Mouse (Mus musculus) heart, adult 8-10 months (tissue): ENCODE data around the gene Slc31a1. TPM values are rescaled to one million over a fixed set of nuclear protein-coding genes. Genes with fewer than 3 reads are reported as not detected.

Experiments used
- total RNA-seq, 4 experiments: library from RNA; stranded (reverse); gene quantifications; 2 replicates each; pipeline ENCODE4 v1.2.4; 2022

Gene Slc31a1
- total RNA-seq, 4 experiments from 2014 or later = 14.2 to 18.2 (median 15.2) TPM

Other genes starting within 250 kb of the Slc31a1 start
- not detected for gene Mup21, start 209.9 kb upstream of the Slc31a1 start, total RNA-seq
- 1 to 10 TPM; 1.1 to 1.9 (median 1.6) TPM for gene Zfp37, start 129.7 kb upstream of the Slc31a1 start, total RNA-seq
- gene Slc31a2, start 98.2 kb upstream of the Slc31a1 start, total RNA-seq = 10 to 100 TPM; 18.9 to 23.0 (median 21.1) TPM
- 10 to 100 TPM; 18.1 to 22.2 (median 20.3) TPM for gene Fkbp15, start 179 bp upstream of the Slc31a1 start, total RNA-seq
- gene Cdc26, start 47.9 kb downstream of the Slc31a1 start, total RNA-seq = 10 to 100 TPM; 43.2 to 50.7 (median 47.0) TPM
- 10 to 100 TPM; 10.0 to 11.8 (median 10.3) TPM for gene Prpf4, start 48.1 kb downstream of the Slc31a1 start, total RNA-seq
- not detected for gene Rnf183, start 74.5 kb downstream of the Slc31a1 start, total RNA-seq
- under 1 TPM; 0.44 to 0.90 (median 0.61) TPM for gene Wdr31, start 110.2 kb downstream of the Slc31a1 start, total RNA-seq
- under 1 TPM in 2 of 4 experiments, not detected in 2; 0.16 to 0.23 TPM for gene Bspry, start 119.3 kb downstream of the Slc31a1 start, total RNA-seq
- gene Hdhd3, start 142.7 kb downstream of the Slc31a1 start, total RNA-seq = 1 to 10 TPM; 4.7 to 6.9 (median 5.3) TPM
- 10 to 100 TPM; 71.0 to 88.7 (median 82.7) TPM for gene Alad, start 159.2 kb downstream of the Slc31a1 start, total RNA-seq
- 10 to 100 TPM; 16.9 to 21.1 (median 17.9) TPM for gene Pole3, start 164.3 kb downstream of the Slc31a1 start, total RNA-seq
- under 1 TPM in 1 of 4 experiments, not detected in 3; 0.16 TPM for gene 4933430I17Rik, start 164.6 kb downstream of the Slc31a1 start, total RNA-seq
- gene Rgs3, start 199.1 kb downstream of the Slc31a1 start, total RNA-seq = 10 to 100 TPM; 25.6 to 34.3 (median 30.5) TPM